Mouse (Mus musculus): ENCODE results near the gene Scgb2b21. TPM values are rescaled to one million over a fixed set of nuclear protein-coding genes. Genes with fewer than 3 reads are reported as not detected.
"Not testable (repeated sequence)": the region's sequence is repeated elsewhere in the genome, so short reads cannot be mapped to it uniquely, and the experiment has no call there.

Gene Scgb2b21
- not detected for total RNA-seq (2021)
- long read RNA-seq, experiment 1 = 0 reads
- long read RNA-seq, experiment 2 = 0 reads

DNA sequence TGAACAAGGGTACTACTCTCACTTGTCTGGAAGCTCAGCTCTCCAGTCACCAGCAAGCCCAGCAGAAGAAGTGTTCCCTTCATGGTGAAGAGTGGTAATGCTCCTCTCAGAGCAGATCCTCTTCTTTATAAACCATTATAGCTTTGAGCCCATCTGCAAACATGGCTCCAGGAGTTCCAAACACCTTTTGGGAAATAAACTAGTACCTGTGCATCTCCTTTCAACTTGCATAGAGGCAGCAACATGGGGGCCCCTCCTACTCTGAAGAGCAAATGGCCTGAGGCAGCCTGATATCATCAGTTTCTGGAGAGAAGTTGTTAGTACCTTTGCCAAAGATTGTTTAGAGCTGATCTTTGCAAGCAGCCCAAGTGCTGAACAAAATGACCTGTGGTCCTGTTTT, at the start of gene Scgb2b21:
Gene Scgb2b21 (minus strand): TSS at position 101 of the 400 bp plus-strand sequence.
- DNase-seq = no peak

DNA sequence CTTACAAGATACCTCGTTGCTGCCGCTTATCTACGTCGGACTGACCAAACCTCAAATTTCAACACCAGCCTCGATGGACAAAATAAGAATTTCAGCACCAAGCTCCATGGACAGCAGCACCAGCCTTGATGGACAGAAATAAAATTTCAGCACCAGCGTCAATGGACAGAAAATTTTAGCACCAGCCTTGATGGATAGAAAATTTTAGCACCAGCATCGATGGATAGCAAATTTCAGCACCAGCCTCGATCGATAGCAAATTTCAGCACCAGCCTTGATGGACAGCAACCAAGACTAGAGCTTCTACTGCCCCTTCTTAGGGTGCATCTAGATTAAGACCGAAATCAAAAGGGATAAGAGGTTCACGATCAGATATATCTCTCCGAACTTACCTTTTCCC, 23.2 kb upstream of the Scgb2b21 start:
- not testable (repeated sequence) for DNase-seq

Other genes starting within 250 kb of the Scgb2b21 start
- gene Scgb2b19, start 240.1 kb downstream of the Scgb2b21 start, total RNA-seq (2021) = not detected
- gene Scgb1b19, start 233.2 kb downstream of the Scgb2b21 start, total RNA-seq (2021) = not detected
- not detected for gene Scgb2b20, start 154.1 kb downstream of the Scgb2b21 start, total RNA-seq (2021)
- not detected for gene Scgb1b20, start 147.2 kb downstream of the Scgb2b21 start, total RNA-seq (2021)
- not detected for gene Scgb2b24, start 218.9 kb upstream of the Scgb2b21 start, total RNA-seq (2021)
- not detected for gene Scgb1b24, start 223.3 kb upstream of the Scgb2b21 start, total RNA-seq (2021)